Mouse (Mus musculus) spleen, adult 2 months (tissue): ENCODE measurements around the gene Rell1.

ENCODE experiments used
- CTCF ChIP-seq: fragments of 200-500 bp; IDR thresholded peaks from 2 replicates; pipeline ENCODE4 v1.5.1; 2011; ENCODE audit warnings: mild to moderate bottlenecking, inconsistent platforms; ENCODE audit not compliant: insufficient read depth, insufficient read length, insufficient replicate concordance; ENCODE audit errors: extremely low read depth
- POLR2A ChIP-seq: fragments of 200-500 bp; IDR thresholded peaks from 2 replicates; pipeline ENCODE4 v1.6.1; 2011; ENCODE audit warnings: low read depth, low read length, inconsistent platforms

- no peak for TF ChIP-seq CTCF
- no peak for TF ChIP-seq POLR2A
These were observed 109.8 kb downstream of the Rell1 start for GRCm38 (mm10) chr5:63858901-63859300.
